Mouse (Mus musculus) right cerebral cortex, postnatal 4 days (tissue): ENCODE measurements around the gene BC025920.
A peak's percentile ranks its signal among the peaks of the same experiment; 100 is the strongest.

ENCODE experiments used
- DNase-seq: peaks from one replicate; pipeline ENCODE4 v3.0.0-alpha.2; 2022

The BC025920 gene

DNA sequence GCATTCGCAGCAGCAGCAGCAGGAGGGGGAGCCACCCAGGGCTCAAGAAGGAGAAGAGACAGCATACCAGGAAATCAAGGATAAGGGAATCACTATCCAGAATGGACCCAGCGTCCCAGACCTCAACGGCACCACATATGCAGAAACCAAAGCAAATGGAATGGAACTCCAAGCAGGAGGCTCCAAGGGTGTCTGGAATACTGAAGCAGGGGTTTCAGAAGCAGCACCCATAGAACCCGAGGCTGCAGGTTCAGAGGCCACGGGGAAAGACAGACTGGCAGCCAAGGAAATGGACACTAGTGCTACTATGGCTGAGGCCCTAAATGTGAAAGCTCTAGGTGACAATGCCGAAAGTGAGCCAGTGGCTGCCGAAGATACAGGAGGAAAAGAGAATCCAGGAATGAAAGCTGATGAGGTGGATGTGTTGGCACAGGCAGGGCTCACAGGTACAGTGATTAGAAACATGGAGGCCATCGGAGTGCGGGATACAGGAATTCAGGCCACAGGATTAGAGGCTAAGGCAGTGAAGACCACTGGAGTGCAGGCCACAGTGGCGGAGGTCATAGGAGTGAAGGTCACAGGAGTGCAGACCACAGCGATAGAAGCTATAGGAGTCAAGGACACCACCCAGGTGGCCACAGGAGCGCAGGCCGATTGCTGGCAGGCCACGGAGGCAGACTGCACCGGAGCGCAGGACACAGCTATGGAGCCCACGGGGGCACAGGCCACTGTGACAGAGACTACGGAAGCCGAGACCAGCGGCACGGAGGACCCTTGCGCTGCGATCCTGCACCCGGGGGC is 36.8 kb downstream of the BC025920 start:
- peak; percentile 32 for DNase-seq

DNA sequence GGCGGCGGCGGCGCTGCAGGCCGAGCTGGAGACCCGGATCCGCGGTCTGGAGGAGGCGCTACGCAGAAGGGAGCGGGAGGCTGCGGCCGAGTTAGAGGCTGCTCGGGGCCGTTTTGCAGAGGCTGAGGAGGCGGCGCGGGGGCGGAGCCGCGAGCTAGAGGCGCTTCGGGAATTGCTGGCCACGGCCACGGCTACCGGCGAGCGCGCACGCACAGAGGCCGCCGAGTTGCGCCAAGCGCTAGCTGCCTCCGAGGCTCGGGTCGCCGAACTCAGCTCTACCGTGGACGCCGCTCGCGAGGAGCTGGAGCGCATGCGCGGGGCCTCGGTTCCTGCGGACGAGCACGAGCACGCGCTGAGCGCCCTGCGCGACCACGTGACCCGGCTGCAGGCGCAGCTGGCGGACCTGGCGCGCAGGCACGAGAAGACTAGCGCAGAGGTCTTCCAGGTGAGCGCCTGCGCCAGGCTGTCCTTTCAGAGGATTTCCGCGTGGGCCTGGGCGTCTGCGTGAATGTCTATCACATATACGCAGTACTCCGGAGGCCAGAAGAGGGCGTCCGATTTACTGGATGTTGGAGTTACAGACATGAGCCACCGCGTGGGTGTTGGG is 37.5 kb downstream of the BC025920 start:
- DNase-seq: peak; percentile 94

DNA sequence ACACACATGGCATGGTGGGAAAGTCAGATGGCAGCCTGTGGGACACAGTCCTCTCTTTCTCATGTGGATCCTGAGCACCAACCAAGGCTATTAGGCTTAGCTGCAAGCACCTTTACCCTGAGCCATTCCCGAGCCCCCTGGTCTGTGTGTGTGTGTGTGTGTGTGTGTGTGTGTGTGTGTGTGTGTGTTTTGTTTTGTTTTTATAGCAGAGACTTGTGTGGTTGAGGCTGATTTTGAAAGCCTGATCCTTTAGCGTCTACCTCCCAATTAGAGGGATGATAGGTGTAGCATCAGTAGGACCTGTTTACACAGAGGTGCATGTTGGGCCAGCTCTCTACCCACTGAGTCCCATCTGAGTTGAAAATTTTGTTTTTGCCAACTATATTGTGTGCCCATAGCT is 38.1 kb downstream of the BC025920 start:
- DNase-seq: no peak

DNA sequence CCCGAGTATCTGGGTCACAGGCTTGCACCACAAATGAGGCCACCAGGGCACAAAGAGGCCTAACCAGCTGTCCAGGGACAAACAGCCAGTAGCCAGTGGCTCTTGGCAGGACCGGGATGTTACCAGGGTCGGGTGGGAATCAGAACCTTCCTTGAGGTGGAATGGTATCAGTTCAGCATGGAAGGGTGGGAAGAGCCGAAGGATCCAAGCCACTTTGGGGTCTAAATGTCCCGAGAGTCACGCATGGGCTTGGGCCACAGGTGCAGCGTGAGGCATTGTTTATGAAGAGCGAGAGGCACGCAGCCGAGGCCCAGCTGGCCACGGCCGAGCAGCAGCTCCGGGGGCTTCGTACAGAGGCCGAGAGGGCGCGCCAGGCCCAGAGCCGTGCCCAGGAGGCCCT is 38.6 kb downstream of the BC025920 start:
- no peak for DNase-seq

DNA sequence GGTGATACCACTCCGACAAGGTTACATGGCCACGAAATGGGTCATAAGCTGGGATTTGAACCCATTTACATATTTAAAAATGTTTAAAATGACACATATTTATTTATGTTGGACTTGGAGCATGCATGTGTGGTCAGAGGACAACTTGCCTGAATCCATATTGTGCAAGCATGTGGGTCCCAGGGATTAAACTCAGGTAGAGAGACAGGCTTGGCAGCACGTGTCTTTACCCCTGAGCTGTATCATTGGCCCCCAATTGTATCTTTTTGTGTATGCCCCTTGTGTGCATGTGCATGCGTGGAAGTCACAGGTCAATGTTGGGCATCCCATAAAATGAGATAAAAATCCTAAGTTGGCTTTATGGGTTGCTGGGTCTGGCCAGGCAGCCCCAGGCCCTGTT is 39.3 kb downstream of the BC025920 start:
- no peak for DNase-seq

DNA sequence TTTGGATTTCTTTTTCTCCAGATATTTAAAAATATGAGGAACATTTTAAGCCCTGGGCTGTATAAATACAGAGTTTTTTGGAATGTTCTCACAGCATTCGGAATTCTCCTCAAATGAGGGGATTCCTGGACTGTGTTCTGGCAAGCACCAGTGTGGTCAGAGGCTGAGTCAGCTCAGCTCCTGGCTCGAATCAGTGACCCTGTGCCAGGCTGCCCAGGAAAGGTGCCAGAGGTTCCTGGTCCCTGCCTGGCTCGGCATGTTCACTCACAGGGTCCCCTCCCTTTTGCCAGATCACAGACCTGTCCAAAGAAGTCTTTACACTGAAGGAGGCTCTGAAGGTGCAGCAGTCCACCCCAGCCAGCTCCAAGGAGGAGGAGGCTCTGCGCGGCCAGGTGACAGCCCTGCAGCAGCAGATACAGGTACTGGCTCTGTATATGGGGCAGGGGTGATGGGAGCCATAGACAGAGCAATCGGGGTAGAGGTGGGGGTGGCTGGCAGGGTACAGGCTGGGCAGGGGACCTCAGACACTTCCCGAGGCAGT is 40.0 kb downstream of the BC025920 start:
- no peak for DNase-seq

DNA sequence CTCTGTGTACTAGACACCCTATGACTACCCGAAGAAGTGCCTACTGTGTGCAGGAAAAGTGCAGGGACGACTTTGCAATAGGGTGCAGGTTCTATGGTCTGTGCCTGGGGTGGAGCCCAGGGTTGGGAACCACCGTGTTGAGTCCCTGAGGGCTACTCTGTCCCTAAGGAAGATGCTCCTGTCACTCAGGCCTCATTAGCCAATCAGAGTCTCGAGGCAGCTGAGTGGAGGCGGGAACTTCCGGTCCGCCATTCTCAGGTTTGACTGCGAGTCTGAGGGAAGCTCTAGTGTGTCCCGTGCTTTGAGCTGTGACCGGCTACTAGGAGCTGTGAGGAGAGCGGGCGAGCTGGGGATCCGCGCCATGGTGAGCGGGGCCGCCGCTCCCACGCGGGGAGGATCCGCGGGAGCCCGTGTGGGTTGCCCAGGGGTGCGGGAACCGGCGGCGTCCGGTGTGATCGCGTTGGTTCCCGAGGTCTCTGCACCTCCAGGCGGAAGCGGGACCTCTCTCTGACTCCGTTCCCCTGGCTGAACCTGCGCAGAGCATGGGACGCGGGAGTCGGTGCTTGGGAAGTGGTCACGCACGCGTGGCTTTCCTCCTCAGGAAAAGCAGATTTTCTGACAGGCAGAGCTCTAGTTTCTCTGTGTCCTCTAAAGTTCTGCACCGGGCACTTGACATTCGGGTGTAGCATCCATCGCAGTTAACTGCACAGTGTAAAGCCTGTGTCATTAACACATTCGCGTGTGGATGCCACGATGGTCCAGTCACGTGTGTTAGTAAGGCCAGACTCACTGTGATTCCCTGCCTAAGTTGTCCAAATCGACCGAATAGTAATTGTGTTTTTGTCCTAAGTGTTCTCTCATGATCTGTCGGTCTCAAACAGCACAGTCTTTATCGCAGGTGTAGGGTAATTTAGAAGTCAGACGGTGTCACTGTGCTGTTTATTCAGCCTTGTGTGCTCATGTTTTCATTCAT is 43.0 kb downstream of the BC025920 start, which contains the start of gene Gm10778:
Gene Gm10778, plus strand, starts transcription at position 257 of the 973 bp plus-strand sequence.
- peak; percentile 80 for DNase-seq

DNA sequence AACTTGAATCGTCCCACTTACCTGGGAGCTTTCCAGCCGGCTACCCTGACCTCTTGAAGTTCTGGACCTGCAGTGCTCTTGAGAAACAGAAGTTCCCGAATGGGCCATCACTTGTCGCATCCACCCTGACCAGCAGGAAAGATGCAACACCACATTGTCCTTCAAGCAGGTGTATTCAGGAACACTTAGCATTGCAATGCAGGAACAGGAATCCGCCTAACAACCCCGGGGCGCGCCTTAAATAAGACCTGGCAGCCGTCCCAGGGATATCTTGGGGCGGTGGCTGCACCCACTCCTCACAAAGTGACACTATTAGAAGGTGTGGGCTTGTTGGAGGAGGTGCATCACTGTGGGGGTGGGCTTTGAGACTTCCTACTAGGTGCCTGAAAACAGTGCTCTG is 49.1 kb downstream of the BC025920 start:
- DNase-seq: no peak

DNA sequence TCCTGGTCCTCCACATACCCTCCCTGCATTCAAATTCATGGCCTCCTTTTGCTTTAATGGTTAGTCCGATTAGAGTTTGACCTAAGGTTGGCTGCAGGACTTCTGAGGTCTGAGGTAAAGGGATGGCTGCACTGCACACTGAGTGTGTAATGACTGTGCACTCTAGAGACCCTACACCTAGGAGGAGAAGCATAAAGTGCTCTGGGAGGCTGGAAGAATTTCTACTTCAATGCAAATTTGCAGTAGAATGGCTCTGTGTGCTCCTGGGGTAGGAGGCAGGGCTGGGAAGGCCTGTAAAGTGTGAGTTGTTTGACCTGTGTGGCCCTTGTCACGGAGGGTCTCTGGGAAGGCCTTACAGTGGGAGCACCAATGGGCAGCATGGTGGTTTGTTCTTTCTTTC is 50.1 kb downstream of the BC025920 start:
- DNase-seq: no peak
